Mouse (Mus musculus): Measurements from ENCODE around the gene Itpkc.

Itpkc gene

GRCm38 (mm10) chr7:27221939-27222338 is 6.5 kb downstream of the Itpkc start:
- Histone ChIP-seq H3K4me3 (replicated peaks; ENCODE audit: low read length) (no peak overlapping the region), H3K9me3 (ENCODE audit: low read length) (no peaks in the 10 kb centered on the region), H3K27me3 (ENCODE audit: insufficient read depth, low read length) (no peaks in the 10 kb centered on the region), H3K36me3 (ENCODE audit: insufficient read depth, low read length) (peaks cover 65% of the 10 kb centered on the region), H3K4me1 (replicated peaks; ENCODE audit: low read depth, low read length) (peaks cover 80% of the 10 kb centered on the region)
- TF ChIP-seq CTCF (conservative IDR thresholded peaks at IDR 0.05; ENCODE audit: low read length), result no peak
- no peak for TF ChIP-seq NANOG (IDR thresholded peaks at IDR 0.05; ENCODE audit: borderline replicate concordance, low read length)
- TF ChIP-seq POU5F1 (IDR thresholded peaks at IDR 0.05; ENCODE audit: borderline replicate concordance, low read length), result no peak

GRCm38 (mm10) chr7:27219937-27220336 is 8.5 kb downstream of the Itpkc start:
- H3K9me3 ChIP-seq (ENCODE audit: low read length), result no peaks in the 10 kb centered on the region

GRCm38 (mm10) chr7:27218586-27218985 is 9.9 kb downstream of the Itpkc start:
- Histone ChIP-seq H3K4me1 (replicated peaks; ENCODE audit: low read depth, low read length) (peaks cover 49% of the 10 kb centered on the region), H3K9me3 (ENCODE audit: low read length) (no peaks in the 10 kb centered on the region), H3K36me3 (ENCODE audit: insufficient read depth, low read length) (peaks cover 76% of the 10 kb centered on the region), H3K27me3 (ENCODE audit: insufficient read depth, low read length) (no peaks in the 10 kb centered on the region), H3K4me3 (replicated peaks; ENCODE audit: low read length) (no peak overlapping the region)
- TF ChIP-seq POU5F1 (IDR thresholded peaks at IDR 0.05; ENCODE audit: borderline replicate concordance, low read length), result no peak
- TF ChIP-seq CTCF (conservative IDR thresholded peaks at IDR 0.05; ENCODE audit: low read length), result no peak
- no peak for TF ChIP-seq NANOG (IDR thresholded peaks at IDR 0.05; ENCODE audit: borderline replicate concordance, low read length)

More at GRCm38 (mm10) chr7:27219937-27220336, 8.5 kb downstream of the Itpkc start:
- TF ChIP-seq POU5F1 (IDR thresholded peaks at IDR 0.05; ENCODE audit: borderline replicate concordance, low read length) (no peak), CTCF (conservative IDR thresholded peaks at IDR 0.05; ENCODE audit: low read length) (no peak), NANOG (IDR thresholded peaks at IDR 0.05; ENCODE audit: borderline replicate concordance, low read length) (no peak)
- Histone ChIP-seq H3K36me3 (ENCODE audit: insufficient read depth, low read length) (peaks cover 72% of the 10 kb centered on the region), H3K27me3 (ENCODE audit: insufficient read depth, low read length) (no peaks in the 10 kb centered on the region), H3K4me3 (replicated peaks; ENCODE audit: low read length) (no peak overlapping the region), H3K4me1 (replicated peaks; ENCODE audit: low read depth, low read length) (peaks cover 63% of the 10 kb centered on the region)

GRCm38 (mm10) chr7:27212626-27213025 is 15.8 kb downstream of the Itpkc start:
- H3K4me3 ChIP-seq (replicated peaks; ENCODE audit: low read length), result no peak overlapping the region
- H3K4me1 ChIP-seq (replicated peaks; ENCODE audit: low read depth, low read length), result peaks cover 23% of the 10 kb centered on the region
- H3K36me3 ChIP-seq (ENCODE audit: insufficient read depth, low read length), result peaks cover 92% of the 10 kb centered on the region
- no peaks in the 10 kb centered on the region for H3K9me3 ChIP-seq (ENCODE audit: low read length)
- H3K27me3 ChIP-seq (ENCODE audit: insufficient read depth, low read length), result no peaks in the 10 kb centered on the region
- TF ChIP-seq POU5F1 (IDR thresholded peaks at IDR 0.05; ENCODE audit: borderline replicate concordance, low read length) (no peak), NANOG (IDR thresholded peaks at IDR 0.05; ENCODE audit: borderline replicate concordance, low read length) (no peak), CTCF (conservative IDR thresholded peaks at IDR 0.05; ENCODE audit: low read length) (no peak)

GRCm38 (mm10) chr7:27203730-27204449 is 24.6 kb downstream of the Itpkc start:
- H3K27me3 ChIP-seq (ENCODE audit: insufficient read depth, low read length), result no peaks in the 10 kb centered on the region
- no peak for TF ChIP-seq CTCF (conservative IDR thresholded peaks at IDR 0.05; ENCODE audit: low read length)
- TF ChIP-seq POU5F1 (IDR thresholded peaks at IDR 0.05; ENCODE audit: borderline replicate concordance, low read length), result no peak
- no peak for TF ChIP-seq NANOG (IDR thresholded peaks at IDR 0.05; ENCODE audit: borderline replicate concordance, low read length)
- H3K9me3 ChIP-seq (ENCODE audit: low read length), result no peaks in the 10 kb centered on the region
- H3K4me1 ChIP-seq (replicated peaks; ENCODE audit: low read depth, low read length), result peaks cover 38% of the 10 kb centered on the region
- H3K4me3 ChIP-seq (replicated peaks; ENCODE audit: low read length), result no peak overlapping the region
- H3K36me3 ChIP-seq (ENCODE audit: insufficient read depth, low read length), result peaks cover 88% of the 10 kb centered on the region

- Histone ChIP-seq H3K36me3 (ENCODE audit: insufficient read depth, low read length) (peaks cover 71% of the 10 kb centered on the region), H3K9me3 (ENCODE audit: low read length) (no peaks in the 10 kb centered on the region), H3K27me3 (ENCODE audit: insufficient read depth, low read length) (no peaks in the 10 kb centered on the region), H3K4me1 (replicated peaks; ENCODE audit: low read depth, low read length) (peaks cover 67% of the 10 kb centered on the region), H3K4me3 (replicated peaks; ENCODE audit: low read length) (0 out of 2 replicates have a peak overlapping the region, but pooled peaks have one; percentile 24)
- TF ChIP-seq CTCF (conservative IDR thresholded peaks at IDR 0.05; ENCODE audit: low read length) (no peak), NANOG (IDR thresholded peaks at IDR 0.05; ENCODE audit: borderline replicate concordance, low read length) (peak; percentile 23; the same call in 1 of the 2 replicates)
Measured at GRCm38 (mm10) chr7:27198779-27199178, 29.7 kb downstream of the Itpkc start.

- Histone ChIP-seq H3K36me3 (ENCODE audit: insufficient read depth, low read length) (peaks cover 71% of the 10 kb centered on the region), H3K9me3 (ENCODE audit: low read length) (no peaks in the 10 kb centered on the region), H3K4me3 (replicated peaks; ENCODE audit: low read length) (0 out of 2 replicates have a peak overlapping the region, but pooled peaks have one; percentile 24), H3K4me1 (replicated peaks; ENCODE audit: low read depth, low read length) (peaks cover 67% of the 10 kb centered on the region), H3K27me3 (ENCODE audit: insufficient read depth, low read length) (no peaks in the 10 kb centered on the region)
- no peak for TF ChIP-seq NANOG (IDR thresholded peaks at IDR 0.05; ENCODE audit: borderline replicate concordance, low read length)
- no peak for TF ChIP-seq POU5F1 (IDR thresholded peaks at IDR 0.05; ENCODE audit: borderline replicate concordance, low read length)
- no peak for TF ChIP-seq CTCF (conservative IDR thresholded peaks at IDR 0.05; ENCODE audit: low read length)
Measured at GRCm38 (mm10) chr7:27198355-27198754, 30.1 kb downstream of the Itpkc start.

- peaks cover 71% of the 10 kb centered on the region for H3K36me3 ChIP-seq (ENCODE audit: insufficient read depth, low read length)
- no peaks in the 10 kb centered on the region for H3K27me3 ChIP-seq (ENCODE audit: insufficient read depth, low read length)
- H3K4me3 ChIP-seq (replicated peaks; ENCODE audit: low read length), result peak overlapping the region; percentile 66
- TF ChIP-seq CTCF (conservative IDR thresholded peaks at IDR 0.05; ENCODE audit: low read length), result no peak
- no peak for TF ChIP-seq NANOG (IDR thresholded peaks at IDR 0.05; ENCODE audit: borderline replicate concordance, low read length)
- no peak for TF ChIP-seq POU5F1 (IDR thresholded peaks at IDR 0.05; ENCODE audit: borderline replicate concordance, low read length)
- peaks cover 67% of the 10 kb centered on the region for H3K4me1 ChIP-seq (replicated peaks; ENCODE audit: low read depth, low read length)
- H3K9me3 ChIP-seq (ENCODE audit: low read length), result no peaks in the 10 kb centered on the region
Measured at GRCm38 (mm10) chr7:27197634-27198033, 30.8 kb downstream of the Itpkc start.

Measured in E14TG2a.4 (cell line).